Mouse (Mus musculus): Measurements from ENCODE around the gene Gm20388.

GRCm38 (mm10) chr8:123318467-123318911, 3407.8 kb downstream of the Gm20388 start, which contains the start of gene Fanca:
- no peak for TF ChIP-seq GATA1 (IDR thresholded peaks at IDR 0.05; ENCODE audit: borderline replicate concordance, low read length)
- TF ChIP-seq CTCF (IDR thresholded peaks at IDR 0.05; ENCODE audit: low read depth, low read length): no peak

Data from G1E (cell line).